Mouse (Mus musculus) mouse embryonic stem cell (cell line): ENCODE measurements at regions not wholly inside any gene's neighbourhood (a gene's known extent, or its start where the extent isn't known, plus 50 kb on each side); places are given as distances from the start of the nearest gene placed in this dataset.

ENCODE experiments used
- in situ Hi-C, 2 experiments: fragments of 300-500 bp; cut with MboI; formaldehyde crosslinking; loops; 1 replicate in 1 of 2; 3 replicates in 1 of 2; pipeline ENCODE4 v1.14.3; 2019 to 2020; ENCODE audit warnings: low sequenced_read_pairs in 2 of 2, low pct_unique_long_range_greater_than_20kb in 1 of 2, mixed read lengths in 1 of 2; ENCODE audit not compliant: unreplicated experiment in 1 of 2

DNA sequence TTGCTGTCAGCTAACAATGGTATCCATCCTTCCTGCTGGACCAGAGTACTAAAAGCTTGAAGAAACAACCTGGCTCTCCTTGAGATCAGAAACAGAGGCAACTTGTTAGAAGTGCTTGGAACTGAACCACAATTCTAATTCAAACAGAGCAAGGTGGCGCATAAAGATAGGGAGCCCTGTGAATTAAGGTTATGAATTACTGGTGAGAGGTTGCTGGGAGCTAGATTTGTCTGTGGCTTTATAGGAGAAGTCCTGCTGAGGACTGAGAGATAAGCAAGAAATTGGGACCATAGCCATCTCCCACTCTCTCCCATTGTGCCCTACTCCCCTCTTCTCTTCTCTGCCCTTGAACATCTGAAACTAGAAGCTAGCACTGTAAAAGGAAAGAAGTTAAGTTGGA, 145.2 kb upstream of the Acsl4 start:
- in situ Hi-C loops, result loop anchor here (10.0 to 25.0 kb wide), 2 partner anchors 161 to 348 kb away; partner anchors contain the start of gene Gucy2f (in 1 of the 2)

- in situ Hi-C loops, result loop anchor here (10.0 to 25.0 kb wide), 2 partner anchors 161 to 349 kb away; partner anchors contain the start of gene Gucy2f (in 1 of the 2)
Observed at GRCm38 (mm10) chrX:142535954-142536353, 145.3 kb upstream of the Tmem164 start.

DNA sequence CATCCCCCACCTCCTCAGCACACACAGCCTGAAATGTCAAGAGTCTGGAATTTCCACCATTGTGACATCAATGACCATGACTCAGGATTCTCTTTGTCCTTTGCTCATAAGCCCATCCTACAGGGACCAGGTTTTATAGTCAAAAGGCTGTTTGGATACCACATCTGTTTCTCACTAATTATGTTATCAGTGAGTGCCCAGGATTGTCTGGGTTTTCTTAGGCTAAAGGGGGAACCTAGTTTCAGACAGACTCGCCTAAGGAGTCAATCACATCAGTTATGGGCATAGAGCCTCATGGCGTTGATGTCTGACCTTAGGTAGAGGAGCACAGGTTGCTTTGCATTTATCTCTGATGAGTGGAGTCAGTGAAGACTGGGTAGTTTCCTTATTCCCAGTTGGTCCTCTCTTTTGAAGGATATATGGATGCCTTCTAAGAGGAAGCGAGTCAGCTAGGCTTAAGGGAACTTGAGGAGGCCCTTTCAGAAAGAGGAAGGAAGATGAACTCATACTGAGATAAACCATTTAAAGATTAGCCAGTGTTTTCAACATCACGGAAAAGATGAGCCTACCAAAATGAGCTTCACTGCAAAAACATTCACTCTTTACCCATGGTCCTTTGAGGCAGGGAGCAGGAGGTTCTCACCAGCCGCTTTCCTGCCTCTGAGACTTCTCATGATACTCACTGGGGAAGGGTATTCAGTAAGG, 143.8 kb upstream of the Tmem164 start:
- in situ Hi-C loops, result loop anchor here (10.0 to 25.0 kb wide), 2 partner anchors 163 to 350 kb away; partner anchors contain the start of gene Gucy2f (in 1 of the 2)

DNA sequence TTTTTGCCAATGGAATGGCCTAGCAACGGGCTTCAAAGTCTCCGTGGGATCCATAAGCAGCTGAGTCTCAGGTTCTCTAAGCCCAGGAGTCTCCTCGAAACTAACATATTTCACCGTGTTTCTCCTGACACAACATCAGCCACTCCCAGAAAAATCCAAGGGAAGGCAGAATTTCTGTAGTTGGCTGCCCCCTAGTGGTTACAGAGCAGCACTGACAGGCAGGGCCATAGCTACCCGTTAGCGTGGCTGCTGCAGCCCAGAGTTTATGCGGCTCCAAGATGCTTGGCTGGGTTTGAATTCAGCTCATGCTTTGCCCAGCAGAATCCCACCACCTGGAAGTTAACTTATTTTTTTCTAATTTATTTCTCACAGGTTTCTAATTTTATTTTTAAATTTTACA, 140.9 kb upstream of the Tmem164 start:
- in situ Hi-C loops, result loop anchor here in 1 of 2 experiments (25.0 kb wide), 1 partner anchor 353 kb away; the partner anchor contains the start of gene Gucy2f

DNA sequence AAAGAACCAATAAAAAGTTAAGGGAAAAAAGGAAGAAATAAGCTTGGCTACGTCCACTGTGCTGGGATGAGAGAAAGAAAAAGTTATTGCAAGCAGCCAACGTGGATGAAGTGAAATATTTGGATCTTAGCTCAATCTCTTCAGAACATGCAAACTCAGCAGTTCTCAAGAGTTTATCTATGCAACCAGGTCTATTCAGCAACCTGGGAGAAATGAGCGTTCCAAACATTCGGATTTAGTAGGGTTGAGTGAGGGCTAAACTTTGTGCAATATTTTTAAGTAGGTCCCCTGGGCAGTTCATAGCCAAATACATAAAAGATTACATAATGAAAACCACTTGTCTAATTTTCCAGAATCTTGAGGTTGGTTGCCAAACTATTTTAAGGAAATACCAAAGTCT, 129.0 kb upstream of the Tmem164 start:
- in situ Hi-C loops, result no loop called here

DNA sequence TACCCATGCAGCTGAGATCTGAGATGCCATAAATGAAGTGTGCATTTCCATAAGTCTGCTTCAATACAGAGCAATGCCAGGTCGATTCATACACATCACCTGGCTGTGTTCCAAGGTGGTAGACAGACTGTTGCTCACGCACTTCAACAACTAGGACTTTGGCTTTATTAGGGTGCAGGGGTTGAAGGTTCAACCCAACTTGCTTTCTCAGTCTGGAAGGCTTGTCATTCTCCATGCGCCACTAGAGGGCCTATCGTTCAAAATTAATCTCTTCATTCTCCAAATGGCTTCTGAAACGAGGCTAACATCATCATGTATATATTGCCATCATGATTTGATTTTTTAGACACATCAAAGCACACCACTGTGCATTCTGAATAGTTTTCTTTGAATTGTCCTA, 127.0 kb upstream of the Tmem164 start:
- in situ Hi-C loops, result no loop called here

DNA sequence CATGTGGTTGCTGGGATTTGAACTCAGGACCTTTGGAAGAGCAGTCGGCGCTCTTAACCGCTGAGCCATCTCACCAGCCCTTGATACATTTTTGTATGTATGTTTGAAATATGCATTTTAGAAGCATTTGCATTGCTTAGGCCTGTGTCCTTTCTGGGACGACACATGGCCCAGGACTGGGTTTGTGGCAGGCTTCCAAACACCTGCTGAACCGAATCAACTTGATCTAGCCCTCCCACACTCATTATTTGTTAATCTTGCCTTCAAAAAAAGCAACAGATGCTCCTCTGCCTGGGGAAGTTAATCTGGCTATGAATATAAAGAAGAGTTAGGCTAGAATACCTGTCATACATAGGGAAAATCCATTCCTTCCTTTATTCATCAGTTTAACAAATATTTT, 123.7 kb upstream of the Tmem164 start:
- in situ Hi-C loops, result no loop called here

GRCm38 (mm10) chrX:142560209-142560912, 120.8 kb upstream of the Tmem164 start:
- in situ Hi-C loops, result no loop called here

DNA sequence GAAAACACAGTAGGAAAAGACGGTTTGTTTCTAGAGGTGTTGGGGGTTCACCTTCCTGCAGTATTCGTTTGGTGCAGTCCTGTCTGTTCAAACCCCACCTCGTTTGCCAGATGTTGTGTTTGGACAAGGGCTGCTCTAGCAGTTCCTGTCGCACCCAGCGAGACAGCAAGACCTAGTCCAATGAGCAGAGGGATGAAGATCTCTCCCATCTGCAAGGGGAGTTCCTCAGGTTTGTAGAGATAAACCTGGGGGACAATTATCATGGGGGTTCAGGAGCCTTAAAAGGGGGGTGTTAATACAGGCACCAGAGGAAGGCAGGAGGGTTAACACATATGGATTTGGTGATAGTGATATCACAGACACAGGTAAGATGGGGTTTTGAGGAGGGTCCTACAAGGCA, 119.4 kb upstream of the Tmem164 start:
- in situ Hi-C loops, result no loop called here

GRCm38 (mm10) chrX:142564186-142564585, 117.0 kb upstream of the Tmem164 start:
- in situ Hi-C loops, result no loop called here

GRCm38 (mm10) chrX:142571772-142572171, 109.4 kb upstream of the Tmem164 start:
- in situ Hi-C loops, result no loop called here

DNA sequence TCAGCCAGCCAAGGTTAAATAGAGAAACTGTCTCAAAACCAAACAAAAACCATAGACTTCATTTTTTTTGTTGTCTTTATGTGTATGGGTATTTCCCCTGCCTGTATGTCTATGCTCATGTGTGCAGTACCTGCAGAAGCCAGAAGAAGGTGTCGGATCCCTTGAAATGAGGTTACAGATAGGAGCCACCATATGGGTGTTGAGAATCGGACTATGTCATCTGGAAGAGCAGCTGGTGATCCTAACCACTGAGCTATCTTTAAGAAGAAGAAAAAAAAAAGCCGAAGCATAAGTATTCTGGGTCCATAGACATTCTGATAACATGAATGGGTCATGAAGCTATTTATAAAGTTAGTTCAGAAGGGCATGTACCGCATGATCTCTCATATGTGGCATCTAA, 107.2 kb upstream of the Tmem164 start:
- in situ Hi-C loops, result no loop called here

DNA sequence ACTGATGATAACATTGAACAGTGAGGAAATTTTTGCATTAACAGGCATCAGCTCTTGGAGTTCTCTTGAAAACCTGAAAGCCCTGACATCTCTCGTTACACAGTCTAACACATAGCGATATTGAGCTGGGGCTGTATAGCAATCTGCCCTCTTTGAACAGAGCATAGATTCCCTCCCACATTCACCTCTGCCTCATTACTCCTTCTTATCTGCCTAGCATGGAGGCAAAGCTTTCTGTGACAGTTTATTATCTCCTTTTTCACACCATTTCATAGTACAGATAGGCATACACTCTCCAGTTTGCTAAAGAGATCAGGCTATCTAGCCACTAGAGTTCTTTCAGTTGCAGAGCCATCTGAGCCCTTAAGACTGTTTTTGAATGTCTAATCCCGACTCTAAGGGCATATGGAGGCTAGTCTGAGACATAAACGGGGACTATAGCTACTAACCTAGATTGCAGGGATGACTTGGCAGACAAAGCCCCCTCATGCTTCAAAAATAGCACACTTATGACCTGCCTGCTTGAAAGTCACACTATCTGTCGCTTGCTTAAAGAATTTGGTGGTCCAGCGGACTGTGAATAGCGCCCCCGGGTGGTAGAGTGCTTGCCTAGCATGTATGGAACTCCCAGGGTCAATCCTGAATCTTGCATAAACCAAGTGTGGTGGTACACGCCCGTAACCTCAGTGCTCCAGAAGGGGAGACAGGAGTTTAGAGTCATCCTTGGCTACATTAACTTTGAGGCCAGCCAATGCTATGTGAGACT, 106.1 kb upstream of the Tmem164 start:
- in situ Hi-C loops, result no loop called here

DNA sequence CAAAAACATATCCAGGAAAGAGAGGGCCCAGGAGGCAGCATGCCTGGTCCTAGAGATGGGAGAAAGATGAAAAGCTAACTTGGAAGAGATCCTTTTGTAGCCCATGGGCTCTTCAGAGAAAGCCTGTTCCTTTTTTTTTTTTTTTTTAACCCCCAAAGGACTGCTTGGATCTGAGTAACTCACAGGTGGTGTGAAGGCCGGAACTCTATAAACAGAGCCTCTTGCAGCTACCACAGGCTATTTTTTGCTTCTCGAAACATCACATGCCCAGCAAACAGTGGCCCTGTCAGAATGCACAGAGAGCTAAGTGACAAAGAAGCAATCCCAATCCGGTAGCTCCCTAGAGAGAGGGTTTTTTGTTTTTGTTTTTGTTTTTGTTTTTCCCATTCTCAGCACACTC, 105.1 kb upstream of the Tmem164 start:
- in situ Hi-C loops, result no loop called here

- in situ Hi-C loops, result no loop called here
Observed at GRCm38 (mm10) chrX:142577449-142578081, 103.6 kb upstream of the Tmem164 start.

DNA sequence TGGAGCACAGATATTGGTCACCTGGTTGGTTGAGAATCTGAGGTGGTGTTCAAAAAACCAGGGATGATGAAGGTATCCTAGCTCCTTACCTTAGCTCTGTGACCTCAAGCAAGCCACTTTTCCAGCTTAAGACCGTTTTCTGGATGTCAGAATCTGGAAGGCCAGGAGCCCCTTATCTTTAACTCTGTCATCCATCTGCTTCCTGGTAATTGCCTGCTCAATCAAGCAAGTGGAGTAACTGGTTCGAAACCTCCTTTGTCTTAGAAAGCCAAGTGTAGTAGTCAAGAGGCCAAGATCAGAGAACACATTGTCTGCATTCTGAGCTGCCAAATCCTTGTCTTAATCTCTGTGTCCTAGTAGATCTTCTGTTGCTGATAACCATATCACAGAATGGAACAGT, 95.9 kb upstream of the Tmem164 start:
- in situ Hi-C loops, result no loop called here

DNA sequence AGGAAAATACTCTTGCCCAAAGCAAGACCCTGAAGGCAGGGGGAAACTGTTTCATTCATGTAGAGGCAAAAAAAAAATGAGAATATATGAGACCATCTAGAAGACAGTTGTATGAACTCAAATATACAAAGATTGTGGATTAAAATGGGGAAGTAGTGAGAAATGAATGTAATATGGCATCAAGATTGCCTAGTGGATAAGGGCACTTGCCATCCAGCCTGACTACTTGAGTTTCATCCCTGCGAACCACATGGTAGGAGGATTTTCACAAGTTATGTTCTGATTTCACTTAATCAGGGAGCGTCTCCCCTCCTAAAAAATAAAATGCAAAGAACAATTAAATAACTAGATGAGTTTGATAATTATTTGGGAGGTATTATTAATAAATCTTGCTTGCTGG, 81.8 kb upstream of the Tmem164 start:
- in situ Hi-C loops, result no loop called here

GRCm38 (mm10) chrX:142600782-142601181, 80.4 kb upstream of the Tmem164 start:
- in situ Hi-C loops, result no loop called here

DNA sequence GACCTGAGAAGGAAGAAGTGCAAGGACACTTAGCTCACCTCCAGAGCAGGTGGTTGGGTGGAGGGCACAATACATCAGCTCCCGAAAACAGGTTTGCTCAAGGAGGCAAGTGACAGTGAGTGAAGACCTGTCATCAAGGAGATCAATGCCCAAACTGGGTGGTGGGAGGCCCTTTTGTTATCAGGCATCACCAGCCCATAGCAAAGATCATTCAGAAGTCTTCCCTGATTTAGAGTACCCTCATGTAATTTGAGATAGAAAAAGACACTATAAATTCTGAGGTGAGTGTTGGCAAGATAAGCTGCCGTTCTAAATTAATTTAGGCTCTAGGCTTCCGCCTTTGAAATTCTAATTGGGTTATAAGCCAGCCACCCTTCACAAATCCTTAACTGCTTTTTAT, 76.1 kb upstream of the Tmem164 start:
- in situ Hi-C loops, result no loop called here
